Mouse (Mus musculus) liver, embryonic 11.5 days (tissue): Measurements from ENCODE around the gene Gnat2. TPM values are rescaled to one million over a fixed set of nuclear protein-coding genes. Genes with fewer than 3 reads are reported as not detected.

ENCODE experiments used
- ATAC-seq: fragments of 200-750 bp; cut with Nextera tagmentation; replicated peaks from 2 replicates; pipeline ENCODE4 v1.8.0; 2017; ENCODE audit warnings: moderate number of reproducible peaks, mild to moderate bottlenecking, moderate TSS enrichment, moderate library complexity; ENCODE audit not compliant: low FRiP score
- DNase-seq: peaks from one replicate; pipeline ENCODE4 v3.0.0-alpha.2; 2017; ENCODE audit warnings: low spot score
- H3K27ac ChIP-seq: fragments of 300-500 bp; sonication (generic); 2 replicates; pipeline ENCODE4 v1.5.1; 2014; ENCODE audit warnings: mild to moderate bottlenecking, low read depth, low read length, control low read depth
- H3K27me3 ChIP-seq: fragments of 300-500 bp; sonication (generic); replicated peaks from 2 replicates; pipeline ENCODE4 v1.6.1; 2014; ENCODE audit warnings: low read length, mixed read lengths; ENCODE audit not compliant: control insufficient read depth, insufficient read depth
- H3K36me3 ChIP-seq: fragments of 300-500 bp; sonication (generic); 2 replicates; pipeline ENCODE4 v1.6.1; 2014; ENCODE audit warnings: mild to moderate bottlenecking, low read length, moderate library complexity, mixed read lengths; ENCODE audit not compliant: control insufficient read depth, insufficient read depth
- H3K4me1 ChIP-seq: fragments of 300-500 bp; sonication (generic); replicated peaks from 2 replicates; pipeline ENCODE4 v1.6.1; 2014; ENCODE audit warnings: low read length, mixed read lengths; ENCODE audit not compliant: control insufficient read depth, insufficient read depth
- H3K4me2 ChIP-seq: fragments of 300-500 bp; sonication (generic); 2 replicates; pipeline ENCODE4 v1.6.1; 2014; ENCODE audit warnings: mild to moderate bottlenecking, control low read depth, moderate library complexity
- H3K4me3 ChIP-seq: fragments of 300-500 bp; sonication (generic); 2 replicates; pipeline ENCODE4 v1.5.1; 2014; ENCODE audit warnings: low read depth, low read length, control low read depth
- H3K9ac ChIP-seq: fragments of 300-500 bp; sonication (generic); 2 replicates; pipeline ENCODE4 v1.6.1; 2014; ENCODE audit warnings: low read depth, low read length, control low read depth
- H3K9me3 ChIP-seq: fragments of 300-500 bp; sonication (generic); 2 replicates; pipeline ENCODE4 v1.6.1; 2016; ENCODE audit warnings: low read length, inconsistent platforms, mixed read lengths; ENCODE audit not compliant: control insufficient read depth
- WGBS: fragments of 180-500 bp; shearing (Covaris S2); extraction: QIAGEN DNeasy Blood & Tissue Kit; methylation state at CpG from one replicate; pipeline ENCODE4 v1.1.7; 2014; 5-methylcytosine and 5-hydroxymethylcytosine counted together
- polyA plus RNA-seq: library from polyadenylated mRNA; unstranded; fragments of >200 nt; fragmentation: Nextera tagmentation; extraction: Ambion mirVana; gene quantifications from 2 replicates; pipeline ENCODE4 v1.2.1, GENCODE M21; 2014

Gnat2 gene
- polyA plus RNA-seq, 1 experiment from 2014 or later, result 4.2 TPM

GRCm38 (mm10) chr3:108096726-108097125 lies 4.1 kb downstream of the Gnat2 start:
- ATAC-seq, result peak; percentile 94
- Histone ChIP-seq H3K4me1 (peaks cover 53% of the 10 kb centered on the region), H3K9me3 (no peaks in the 10 kb centered on the region), H3K9ac (peak overlapping the region; percentile 35; the same call in 1 of the 2 replicates), H3K27me3 (no peaks in the 10 kb centered on the region), H3K27ac (peak overlapping the region; percentile 90), H3K4me3 (0 out of 2 replicates have a peak overlapping the region, but pooled peaks have one; percentile 8), H3K36me3 (no peaks in the 10 kb centered on the region), H3K4me2 (peak overlapping the region; percentile 63)
- peak; percentile 64 for DNase-seq
- 39% methylated on average over 10 of the region's 10 CpGs for WGBS

- DNase-seq, result no peak
- Histone ChIP-seq H3K27me3 (no peaks in the 10 kb centered on the region), H3K4me1 (peaks cover 53% of the 10 kb centered on the region), H3K4me3 (no peak overlapping the region), H3K9ac (peak overlapping the region; percentile 37; the same call in 1 of the 2 replicates), H3K9me3 (no peaks in the 10 kb centered on the region), H3K4me2 (peak overlapping the region; percentile 49), H3K36me3 (no peaks in the 10 kb centered on the region), H3K27ac (peak overlapping the region; percentile 90)
- 81% methylated on average over 8 of the region's 8 CpGs for WGBS
- no peak for ATAC-seq
These were observed 5.1 kb downstream of the Gnat2 start for GRCm38 (mm10) chr3:108097656-108098055.

- no peaks in the 10 kb centered on the region for H3K9me3 ChIP-seq
- DNase-seq (no peak), ATAC-seq (peak; percentile 79)
- peaks cover 53% of the 10 kb centered on the region for H3K4me1 ChIP-seq
- peak overlapping the region; percentile 37; the same call in 1 of the 2 replicates for H3K9ac ChIP-seq
- H3K27me3 ChIP-seq, result no peaks in the 10 kb centered on the region
- peak overlapping the region; percentile 49 for H3K4me2 ChIP-seq
- H3K27ac ChIP-seq, result peak overlapping the region; percentile 90
- WGBS, result 41% methylated on average over 6 of the region's 6 CpGs
- no peaks in the 10 kb centered on the region for H3K36me3 ChIP-seq
- no peak overlapping the region for H3K4me3 ChIP-seq
These were observed 5.7 kb downstream of the Gnat2 start for GRCm38 (mm10) chr3:108098316-108098715.

- 60% methylated on average over 3 of the region's 3 CpGs for WGBS
- no peaks in the 10 kb centered on the region for H3K27me3 ChIP-seq
- no peak overlapping the region for H3K4me2 ChIP-seq
- no peaks in the 10 kb centered on the region for H3K9me3 ChIP-seq
- H3K4me1 ChIP-seq, result peaks cover 42% of the 10 kb centered on the region
- peak; percentile 8 for DNase-seq
- H3K4me3 ChIP-seq, result no peak overlapping the region
- no peak for ATAC-seq
- H3K36me3 ChIP-seq, result no peaks in the 10 kb centered on the region
- no peak overlapping the region for H3K27ac ChIP-seq
- H3K9ac ChIP-seq, result no peak overlapping the region
These were observed 9.0 kb downstream of the Gnat2 start for GRCm38 (mm10) chr3:108101594-108101993.

- no peak for DNase-seq
- H3K36me3 ChIP-seq, result no peaks in the 10 kb centered on the region
- no peak for ATAC-seq
- H3K9ac ChIP-seq, result no peak overlapping the region
- no peak overlapping the region for H3K4me3 ChIP-seq
- peaks cover 45% of the 10 kb centered on the region for H3K4me1 ChIP-seq
- H3K4me2 ChIP-seq, result no peak overlapping the region
- 92% methylated on average over 6 of the region's 6 CpGs for WGBS
- no peaks in the 10 kb centered on the region for H3K9me3 ChIP-seq
- no peaks in the 10 kb centered on the region for H3K27me3 ChIP-seq
- H3K27ac ChIP-seq, result no peak overlapping the region
These were observed 9.5 kb downstream of the Gnat2 start for GRCm38 (mm10) chr3:108102075-108102474.

- H3K9me3 ChIP-seq, result no peaks in the 10 kb centered on the region
- DNase-seq (no peak), ATAC-seq (peak; percentile 96)
- no peak overlapping the region for H3K4me3 ChIP-seq
- peaks cover 21% of the 10 kb centered on the region for H3K4me1 ChIP-seq
- peaks cover 11% of the 10 kb centered on the region; the same call in 1 of the 2 replicates for H3K36me3 ChIP-seq
- no peaks in the 10 kb centered on the region for H3K27me3 ChIP-seq
- 0 out of 2 replicates have a peak overlapping the region, but pooled peaks have one; percentile 8 for H3K27ac ChIP-seq
- WGBS, result 33% methylated on average over 3 of the region's 3 CpGs
- H3K4me2 ChIP-seq, result 0 out of 2 replicates have a peak overlapping the region, but pooled peaks have one; percentile 15
- H3K9ac ChIP-seq, result 0 out of 2 replicates have a peak overlapping the region, but pooled peaks have one; percentile 1
These were observed 12.7 kb downstream of the Gnat2 start for GRCm38 (mm10) chr3:108105281-108105680.

GRCm38 (mm10) chr3:108111320-108111719 lies 18.7 kb downstream of the Gnat2 start:
- Histone ChIP-seq H3K27me3 (no peaks in the 10 kb centered on the region), H3K36me3 (peaks cover 36% of the 10 kb centered on the region), H3K9me3 (no peaks in the 10 kb centered on the region), H3K9ac (no peak overlapping the region), H3K4me1 (peaks cover 6% of the 10 kb centered on the region; the same call in 1 of the 2 replicates), H3K4me2 (no peak overlapping the region), H3K27ac (no peak overlapping the region), H3K4me3 (no peak overlapping the region)
- ATAC-seq (no peak), DNase-seq (no peak)
- 92% methylated on average over 5 of the region's 5 CpGs for WGBS

- Histone ChIP-seq H3K4me2 (no peak overlapping the region), H3K9ac (no peak overlapping the region), H3K36me3 (peaks cover 38% of the 10 kb centered on the region), H3K4me1 (no peaks in the 10 kb centered on the region), H3K27me3 (no peaks in the 10 kb centered on the region), H3K4me3 (no peak overlapping the region), H3K9me3 (no peaks in the 10 kb centered on the region), H3K27ac (no peak overlapping the region)
- 73% methylated on average over 7 of the region's 7 CpGs for WGBS
- ATAC-seq (no peak), DNase-seq (no peak)
These were observed 19.7 kb downstream of the Gnat2 start for GRCm38 (mm10) chr3:108112246-108112645.

GRCm38 (mm10) chr3:108112666-108113065 lies 20.1 kb downstream of the Gnat2 start:
- H3K36me3 ChIP-seq, result peaks cover 38% of the 10 kb centered on the region
- WGBS, result 79% methylated on average over 4 of the region's 4 CpGs
- no peak overlapping the region for H3K4me3 ChIP-seq
- H3K9me3 ChIP-seq, result no peaks in the 10 kb centered on the region
- no peaks in the 10 kb centered on the region for H3K27me3 ChIP-seq
- no peak for ATAC-seq
- H3K4me2 ChIP-seq, result no peak overlapping the region
- no peaks in the 10 kb centered on the region for H3K4me1 ChIP-seq
- DNase-seq, result no peak
- H3K9ac ChIP-seq, result no peak overlapping the region
- H3K27ac ChIP-seq, result no peak overlapping the region
